Mouse (Mus musculus): Measurements from ENCODE around the gene Scarb2. TPM values are rescaled to one million over a fixed set of nuclear protein-coding genes. Genes with fewer than 3 reads are reported as not detected.

Scarb2 gene
- polyA plus RNA-seq, 1 experiment from 2014 or later: 8.2 TPM

GRCm38 (mm10) chr5:92402816-92403215 lies 103.8 kb downstream of the Scarb2 start:
- no peak overlapping the region for H3K27ac ChIP-seq
- H3K9ac ChIP-seq: no peak overlapping the region
- H3K27me3 ChIP-seq: no peaks in the 10 kb centered on the region
- H3K4me3 ChIP-seq: no peak overlapping the region
- peaks cover 15% of the 10 kb centered on the region; the same call in 1 of the 2 replicates for H3K4me1 ChIP-seq
- H3K4me2 ChIP-seq (replicated peaks): 0 out of 2 replicates have a peak overlapping the region, but pooled peaks have one; percentile 2
- H3K36me3 ChIP-seq: no peaks in the 10 kb centered on the region
- 41% methylated on average over 9 of the region's 9 CpGs for WGBS
- no peak for ATAC-seq (ENCODE audit: insufficient number of reproducible peaks, insufficient read depth, low FRiP score, low TSS enrichment)
- H3K9me3 ChIP-seq: no peaks in the 10 kb centered on the region

GRCm38 (mm10) chr5:92398153-92398552 lies 108.5 kb downstream of the Scarb2 start:
- no peak overlapping the region for H3K4me3 ChIP-seq
- no peak overlapping the region for H3K4me2 ChIP-seq (replicated peaks)
- peaks cover 5% of the 10 kb centered on the region; the same call in 1 of the 2 replicates for H3K4me1 ChIP-seq
- no peak overlapping the region for H3K27ac ChIP-seq
- H3K27me3 ChIP-seq: peaks cover 8% of the 10 kb centered on the region; the same call in 1 of the 2 replicates
- 22% methylated on average over 5 of the region's 5 CpGs for WGBS
- no peak overlapping the region for H3K9ac ChIP-seq
- no peaks in the 10 kb centered on the region for H3K36me3 ChIP-seq
- ATAC-seq (ENCODE audit: insufficient number of reproducible peaks, insufficient read depth, low FRiP score, low TSS enrichment): peak; percentile 57
- H3K9me3 ChIP-seq: no peaks in the 10 kb centered on the region

GRCm38 (mm10) chr5:92396476-92396875 lies 110.2 kb downstream of the Scarb2 start:
- Histone ChIP-seq H3K27me3 (peaks cover 23% of the 10 kb centered on the region), H3K4me3 (no peak overlapping the region), H3K9ac (no peak overlapping the region), H3K4me2 (replicated peaks) (no peak overlapping the region), H3K9me3 (no peaks in the 10 kb centered on the region), H3K27ac (no peak overlapping the region), H3K36me3 (no peaks in the 10 kb centered on the region), H3K4me1 (no peaks in the 10 kb centered on the region)
- no peak for ATAC-seq (ENCODE audit: insufficient number of reproducible peaks, insufficient read depth, low FRiP score, low TSS enrichment)
- WGBS: 90% methylated on average over 6 of the region's 6 CpGs

- no peak overlapping the region for H3K4me2 ChIP-seq (replicated peaks)
- no peaks in the 10 kb centered on the region for H3K36me3 ChIP-seq
- no peak overlapping the region for H3K27ac ChIP-seq
- no peaks in the 10 kb centered on the region for H3K9me3 ChIP-seq
- H3K4me1 ChIP-seq: no peaks in the 10 kb centered on the region
- no peak overlapping the region for H3K4me3 ChIP-seq
- no peak for ATAC-seq (ENCODE audit: insufficient number of reproducible peaks, insufficient read depth, low FRiP score, low TSS enrichment)
- peaks cover 29% of the 10 kb centered on the region for H3K27me3 ChIP-seq
- no peak overlapping the region for H3K9ac ChIP-seq
- 84% methylated on average over 3 of the region's 3 CpGs for WGBS
Measured at GRCm38 (mm10) chr5:92395764-92396163, 110.9 kb downstream of the Scarb2 start.

- ATAC-seq (ENCODE audit: insufficient number of reproducible peaks, insufficient read depth, low FRiP score, low TSS enrichment): no peak
- Histone ChIP-seq H3K9me3 (no peaks in the 10 kb centered on the region), H3K4me1 (no peaks in the 10 kb centered on the region), H3K9ac (no peak overlapping the region), H3K27me3 (peaks cover 32% of the 10 kb centered on the region), H3K36me3 (no peaks in the 10 kb centered on the region), H3K27ac (no peak overlapping the region), H3K4me3 (no peak overlapping the region), H3K4me2 (replicated peaks) (no peak overlapping the region)
- 59% methylated on average over 10 of the region's 10 CpGs for WGBS
Measured at GRCm38 (mm10) chr5:92393863-92394262, 112.8 kb downstream of the Scarb2 start.

- WGBS: 46% methylated on average over 18 of the region's 18 CpGs
- H3K4me1 ChIP-seq: no peaks in the 10 kb centered on the region
Measured at GRCm38 (mm10) chr5:92392542-92392941, 114.1 kb downstream of the Scarb2 start.

More at GRCm38 (mm10) chr5:92392542-92392941, 114.1 kb downstream of the Scarb2 start:
- Histone ChIP-seq H3K9ac (no peak overlapping the region), H3K4me2 (replicated peaks) (peak overlapping the region; percentile 37), H3K36me3 (no peaks in the 10 kb centered on the region), H3K4me3 (peak overlapping the region; percentile 18), H3K27me3 (peaks cover 32% of the 10 kb centered on the region), H3K9me3 (no peaks in the 10 kb centered on the region), H3K27ac (no peak overlapping the region)
- ATAC-seq (ENCODE audit: insufficient number of reproducible peaks, insufficient read depth, low FRiP score, low TSS enrichment): no peak

Small RNA genes within 50 kb of the gene (microRNA-seq; reads per million reads assigned to microRNA genes)
- not detected for gene Mir6415

Other genes starting within 250 kb of the Scarb2 start
- 5.7 TPM in 2 replicates for gene Naaa, start 228.7 kb downstream of the Scarb2 start, polyA plus RNA-seq (2016; fragmentation: Nextera tagmentation; extraction: Ambion mirVana)
- 42.6 and 44.7 TPM in 2 replicates for gene Sdad1, start 196.4 kb downstream of the Scarb2 start, polyA plus RNA-seq (2016; fragmentation: Nextera tagmentation; extraction: Ambion mirVana)
- gene Cxcl9, start 178.8 kb downstream of the Scarb2 start, polyA plus RNA-seq (2016; fragmentation: Nextera tagmentation; extraction: Ambion mirVana): not detected in 2 replicates
- gene Art3, start 175.0 kb downstream of the Scarb2 start, polyA plus RNA-seq (2016; fragmentation: Nextera tagmentation; extraction: Ambion mirVana): 2.9 and 4.2 TPM in 2 replicates
- 0.29 and 0.34 TPM in 2 replicates for gene Cxcl10, start 157.9 kb downstream of the Scarb2 start, polyA plus RNA-seq (2016; fragmentation: Nextera tagmentation; extraction: Ambion mirVana)
- 57.0 and 61.1 TPM in 2 replicates for gene Nup54, start 71.6 kb downstream of the Scarb2 start, polyA plus RNA-seq (2016; fragmentation: Nextera tagmentation; extraction: Ambion mirVana)
- not detected in 2 replicates for gene Fam47e, start 48.2 kb upstream of the Scarb2 start, polyA plus RNA-seq (2016; fragmentation: Nextera tagmentation; extraction: Ambion mirVana)
- gene Stbd1, start 96.2 kb upstream of the Scarb2 start, polyA plus RNA-seq (2016; fragmentation: Nextera tagmentation; extraction: Ambion mirVana): 13.2 and 14.5 TPM in 2 replicates
- gene Ccdc158, start 168.4 kb upstream of the Scarb2 start, polyA plus RNA-seq (2016; fragmentation: Nextera tagmentation; extraction: Ambion mirVana): 1.1 and 1.3 TPM in 2 replicates
- gene Shroom3, start 176.6 kb upstream of the Scarb2 start, polyA plus RNA-seq (2016; fragmentation: Nextera tagmentation; extraction: Ambion mirVana): 5.2 and 6.6 TPM in 2 replicates